Mouse (Mus musculus) activated CD4-positive, CD25-positive, alpha-beta regulatory T cell (primary cell): ENCODE results near the gene Klk1b24. TPM values are rescaled to one million over a fixed set of nuclear protein-coding genes. Genes with fewer than 3 reads are reported as not detected.

ENCODE experiments used
- polyA plus RNA-seq, 2 experiments: library from polyadenylated mRNA; unstranded; fragments of 100-300 nt; shearing (Covaris generic); gene quantifications; one replicate each; pipeline ENCODE4 v1.2.1; 2017

Gene Klk1b24
- not detected for polyA plus RNA-seq

DNA sequence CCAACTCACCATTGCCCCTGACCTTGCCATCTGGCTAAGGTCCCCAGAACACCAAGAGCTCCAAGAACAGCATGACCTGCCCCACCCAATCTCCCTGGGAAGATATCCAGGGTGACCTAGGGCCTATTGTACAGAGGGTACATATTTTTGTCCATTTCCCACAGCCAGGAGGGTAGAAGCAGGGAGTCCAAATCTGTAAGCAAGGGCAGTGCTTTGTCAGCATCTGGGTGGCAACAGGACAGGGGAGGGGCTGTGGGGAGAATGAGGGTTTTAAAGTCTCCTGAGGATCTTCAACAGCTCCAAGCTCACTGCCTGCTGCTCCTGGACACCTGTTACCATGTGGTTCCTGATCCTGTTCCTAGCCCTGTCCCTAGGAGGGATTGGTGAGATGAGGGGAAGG is at the start of gene Klk1b24:
Klk1b24 (plus strand) TSS at position 301 of the 400 bp plus-strand sequence.

DNA sequence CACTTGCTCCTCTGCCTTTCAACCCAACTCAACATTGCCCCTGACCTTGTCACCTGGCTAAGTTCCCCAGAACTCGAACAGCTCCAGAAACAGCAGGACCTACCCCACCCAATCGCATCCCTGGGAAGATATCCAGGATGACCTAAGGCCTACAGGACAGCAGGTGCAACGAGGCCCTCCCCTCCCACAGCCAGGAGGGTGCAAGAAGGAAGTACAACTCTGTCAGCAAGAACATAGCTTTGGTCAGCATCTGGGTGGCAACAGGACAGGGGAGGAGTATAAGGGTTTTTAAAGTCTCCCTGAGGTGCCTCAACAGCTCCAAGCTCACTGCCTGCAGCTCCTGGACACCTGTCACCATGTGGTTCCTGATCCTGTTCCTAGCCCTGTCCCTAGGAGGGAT is 9.9 kb downstream of the Klk1b24 start, which contains the start of gene Klk1b3:
Klk1b3 (plus strand) TSS at position 301 of the 400 bp plus-strand sequence.

DNA sequence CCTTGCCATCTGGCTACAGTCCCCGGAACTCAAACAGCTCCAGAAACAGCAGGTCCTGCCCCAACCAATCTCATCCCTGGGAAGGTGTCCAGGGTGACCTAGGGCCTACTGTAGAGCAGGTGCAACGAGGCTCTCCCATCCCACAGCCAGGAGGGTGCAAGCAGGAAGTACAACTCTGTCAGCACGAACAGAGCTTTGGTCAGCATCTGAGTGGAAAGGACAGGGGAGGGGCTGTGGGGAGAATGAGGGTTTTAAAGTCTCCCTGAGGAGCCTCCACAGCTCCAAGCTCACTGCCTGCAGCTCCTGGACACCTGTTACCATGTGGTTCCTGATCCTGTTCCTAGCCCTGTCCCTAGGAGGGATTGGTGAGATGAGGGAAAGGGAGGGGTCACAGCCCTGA is 19.1 kb downstream of the Klk1b24 start, which contains the start of gene Klk1b4:
Klk1b4 (plus strand) TSS at position 301 of the 400 bp plus-strand sequence.

DNA sequence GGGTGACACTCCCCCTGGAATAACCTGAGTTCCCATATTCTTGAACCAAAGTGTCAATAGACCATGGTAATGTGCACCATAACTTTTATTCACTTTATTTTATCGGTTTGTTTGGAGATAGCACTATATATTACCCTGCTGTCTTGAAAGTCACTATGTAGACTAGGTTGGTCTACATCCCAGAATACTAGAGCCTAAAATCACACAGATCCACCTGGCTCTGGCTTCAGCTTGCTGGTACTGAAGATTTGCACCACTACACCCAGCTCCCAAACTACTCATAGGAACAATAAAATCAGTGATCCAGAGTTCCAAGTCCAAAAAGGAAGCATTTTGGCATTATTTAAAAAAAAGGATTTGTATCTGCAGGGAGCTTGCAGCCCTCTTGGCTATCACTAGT is 27.6 kb downstream of the Klk1b24 start, which contains the start of gene Klk1b5:
Klk1b5 (plus strand) TSS at position 301 of the 400 bp plus-strand sequence.

DNA sequence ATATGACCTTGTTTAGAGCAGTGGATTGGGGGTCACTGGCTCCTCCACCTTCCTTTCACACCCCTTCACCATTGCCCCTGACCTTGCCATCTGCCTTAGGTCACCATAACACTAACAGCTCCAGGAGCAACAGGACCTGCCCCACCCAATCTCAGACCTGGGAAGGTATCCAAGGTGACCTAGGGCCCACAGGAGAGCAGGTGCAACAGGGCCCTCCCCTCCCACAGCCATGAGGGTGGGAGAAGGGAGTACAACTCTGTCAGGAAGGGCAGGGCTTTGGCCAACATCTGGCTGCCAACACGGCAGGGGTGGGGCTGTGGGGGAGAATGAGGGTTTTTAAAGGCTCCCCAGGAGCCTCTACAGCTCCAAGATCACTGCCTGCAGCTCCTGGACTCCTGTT is 37.0 kb downstream of the Klk1b24 start, which contains the start of gene Klk1:
Klk1 (plus strand) TSS at position 285 of the 400 bp plus-strand sequence.

DNA sequence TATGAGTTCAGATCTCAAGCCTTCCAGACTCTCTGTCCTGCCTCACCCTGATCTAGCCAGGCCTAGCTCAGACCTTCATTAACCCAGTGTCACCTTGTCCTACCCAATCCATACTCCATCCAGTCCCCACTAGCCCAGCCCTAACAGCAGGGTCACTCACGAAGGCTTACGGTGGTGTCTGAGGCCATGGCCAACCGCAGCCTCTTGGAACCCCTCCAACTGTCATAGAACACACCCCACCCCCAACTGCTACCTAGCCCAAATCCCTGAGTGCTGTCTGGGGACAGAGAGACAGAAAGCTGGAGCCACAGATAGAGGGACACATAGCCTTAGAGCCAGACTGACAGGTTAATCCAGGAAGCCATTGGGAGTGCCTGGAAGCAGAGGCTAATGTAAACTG is 47.9 kb downstream of the Klk1b24 start, which contains the start of gene Gm36864:
Gm36864 (plus strand) TSS at position 269 of the 400 bp plus-strand sequence.

Other genes starting within 250 kb of the Klk1b24 start
- not detected for gene Klk1b8, start 237.6 kb upstream of the Klk1b24 start, polyA plus RNA-seq
- gene Klk1b1, start 221.5 kb upstream of the Klk1b24 start, polyA plus RNA-seq: not detected
- 1 to 10 TPM in 1 of 2 experiments, under 1 TPM in 1; 0.31 to 2.0 TPM for gene Klk1b9, start 212.2 kb upstream of the Klk1b24 start, polyA plus RNA-seq
- gene Klk1b11, start 192.4 kb upstream of the Klk1b24 start, polyA plus RNA-seq: not detected
- not detected for gene Klk1b26, start 176.1 kb upstream of the Klk1b24 start, polyA plus RNA-seq
- 1 to 10 TPM; 1.0 to 3.3 TPM for gene Klk1b27, start 135.9 kb upstream of the Klk1b24 start, polyA plus RNA-seq
- gene Klk1b21, start 85.9 kb upstream of the Klk1b24 start, polyA plus RNA-seq: not detected
- gene Klk1b22, start 75.6 kb upstream of the Klk1b24 start, polyA plus RNA-seq: not detected
- gene Klk1b16, start 51.5 kb upstream of the Klk1b24 start, polyA plus RNA-seq: not detected
- gene Klk1b3, start 10.0 kb downstream of the Klk1b24 start, polyA plus RNA-seq: not detected
- gene Klk1b4, start 19.2 kb downstream of the Klk1b24 start, polyA plus RNA-seq: not detected
- not detected for gene Klk1b5, start 27.7 kb downstream of the Klk1b24 start, polyA plus RNA-seq
- under 1 TPM in 1 of 2 experiments, not detected in 1; 0.60 TPM for gene Klk1, start 37.1 kb downstream of the Klk1b24 start, polyA plus RNA-seq
- gene Gm36864, start 47.9 kb downstream of the Klk1b24 start, polyA plus RNA-seq: not detected
- gene 1700028J19Rik, start 58.5 kb downstream of the Klk1b24 start, polyA plus RNA-seq: 1 to 10 TPM; 1.1 to 2.5 TPM
- 100 to 1,000 TPM in 1 of 2 experiments, 10 to 100 TPM in 1; 86.7 to 118 TPM for gene 2410002F23Rik, start 58.5 kb downstream of the Klk1b24 start, polyA plus RNA-seq
- not detected for gene Acp4, start 69.1 kb downstream of the Klk1b24 start, polyA plus RNA-seq
- not detected for gene Gm15517, start 73.2 kb downstream of the Klk1b24 start, polyA plus RNA-seq
- gene Clec11a, start 118.7 kb downstream of the Klk1b24 start, polyA plus RNA-seq: under 1 TPM; 0.14 to 0.81 TPM
- under 1 TPM; 0.02 to 0.10 TPM for gene Shank1, start 122.0 kb downstream of the Klk1b24 start, polyA plus RNA-seq
- gene Syt3, start 195.9 kb downstream of the Klk1b24 start, polyA plus RNA-seq: not detected
- not detected for gene 1700008O03Rik, start 197.6 kb downstream of the Klk1b24 start, polyA plus RNA-seq
- under 1 TPM in 1 of 2 experiments, not detected in 1; 0.14 TPM for gene Lrrc4b, start 240.8 kb downstream of the Klk1b24 start, polyA plus RNA-seq